Mouse (Mus musculus) neural tube, embryonic 11.5 days (tissue): ENCODE results near the gene Pmm2. TPM values are rescaled to one million over a fixed set of nuclear protein-coding genes. Genes with fewer than 3 reads are reported as not detected.

ENCODE experiments used
- ATAC-seq: fragments of 200-750 bp; cut with Nextera tagmentation; 2 replicates; pipeline ENCODE4 v1.8.0; 2017; ENCODE audit warnings: moderate number of reproducible peaks, mild to moderate bottlenecking, moderate TSS enrichment, moderate library complexity; ENCODE audit not compliant: insufficient read depth, low FRiP score, low TSS enrichment
- DNase-seq: peaks from one replicate; pipeline ENCODE4 v3.0.0-alpha.2; 2015; ENCODE audit warnings: low spot score
- H3K27ac ChIP-seq: fragments of 300-500 bp; sonication (generic); 2 replicates; pipeline ENCODE4 v1.5.1; 2014; ENCODE audit warnings: low read depth, mild to moderate bottlenecking, low read length
- H3K27me3 ChIP-seq: fragments of 300-500 bp; sonication (generic); 2 replicates; pipeline ENCODE4 v1.6.1; 2014; ENCODE audit warnings: mild to moderate bottlenecking, low read length, mixed read lengths; ENCODE audit not compliant: control insufficient read depth, insufficient read depth
- H3K36me3 ChIP-seq: fragments of 300-500 bp; sonication (generic); 2 replicates; pipeline ENCODE4 v1.6.1; 2014; ENCODE audit warnings: mild to moderate bottlenecking, low read length, moderate library complexity, mixed read lengths; ENCODE audit not compliant: control insufficient read depth, insufficient read depth
- H3K4me1 ChIP-seq: fragments of 300-500 bp; sonication (generic); 2 replicates; pipeline ENCODE4 v1.6.1; 2014; ENCODE audit warnings: low read length, mixed read lengths; ENCODE audit not compliant: control insufficient read depth, insufficient read depth
- H3K4me2 ChIP-seq: fragments of 300-500 bp; sonication (generic); 2 replicates; pipeline ENCODE4 v1.6.1; 2014; ENCODE audit warnings: low read depth, mild to moderate bottlenecking, moderate library complexity
- H3K4me3 ChIP-seq: fragments of 300-500 bp; sonication (generic); 2 replicates; pipeline ENCODE4 v1.5.1; 2014; ENCODE audit warnings: low read depth, low read length
- H3K9ac ChIP-seq: fragments of 300-500 bp; sonication (generic); 2 replicates; pipeline ENCODE4 v1.6.1; 2014; ENCODE audit warnings: mild to moderate bottlenecking, low read length
- H3K9me3 ChIP-seq: fragments of 300-500 bp; sonication (generic); 2 replicates; pipeline ENCODE4 v1.6.1; 2016; ENCODE audit warnings: low read length; ENCODE audit not compliant: control insufficient read depth
- WGBS: fragments of 180-500 bp; shearing (Covaris S2); extraction: QIAGEN DNeasy Blood & Tissue Kit; methylation state at CpG from one replicate; pipeline ENCODE4 v1.1.7; 2014; 5-methylcytosine and 5-hydroxymethylcytosine counted together
- polyA plus RNA-seq: library from polyadenylated mRNA; unstranded; fragments of >200 nt; fragmentation: Nextera tagmentation; extraction: Ambion mirVana; gene quantifications from 2 replicates; pipeline ENCODE4 v1.2.1, GENCODE M21; 2014

Pmm2 gene
- polyA plus RNA-seq, 1 experiment from 2014 or later, result 40.2 TPM

- DNase-seq (peak; percentile 43), ATAC-seq (peak; percentile 53; the same call in 1 of the 2 replicates)
- Histone ChIP-seq H3K27ac (no peak overlapping the region), H3K36me3 (peaks cover 6% of the 10 kb centered on the region), H3K4me2 (no peak overlapping the region), H3K4me1 (no peaks in the 10 kb centered on the region), H3K27me3 (no peaks in the 10 kb centered on the region), H3K9ac (no peak overlapping the region), H3K4me3 (no peak overlapping the region), H3K9me3 (no peaks in the 10 kb centered on the region)
- WGBS, result 76% methylated on average over 2 of the region's 2 CpGs
These were observed 6.4 kb downstream of the Pmm2 start for GRCm38 (mm10) chr16:8643855-8644254.

DNA sequence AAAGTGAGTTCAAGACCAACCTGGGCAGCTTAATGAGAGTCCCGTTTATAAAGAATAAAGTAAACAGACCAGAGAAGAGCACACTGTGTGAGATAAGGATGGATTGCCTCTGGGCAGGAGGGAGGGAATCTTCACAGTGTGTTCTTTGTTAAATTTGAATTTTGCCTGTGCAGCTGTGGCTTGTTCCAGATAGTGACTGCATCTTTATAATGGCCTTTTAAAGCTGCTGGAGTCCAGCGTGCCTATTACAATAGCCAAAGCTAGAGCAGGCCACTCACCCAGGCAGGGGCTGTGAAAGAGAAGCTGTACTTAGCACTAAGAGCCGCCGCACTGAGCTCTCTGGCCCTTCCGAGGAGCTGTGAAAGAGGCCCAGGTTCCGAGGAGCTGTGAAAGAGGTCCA is 8.1 kb downstream of the Pmm2 start:
- Histone ChIP-seq H3K9ac (no peak overlapping the region), H3K4me1 (no peaks in the 10 kb centered on the region), H3K4me2 (no peak overlapping the region), H3K27ac (no peak overlapping the region), H3K36me3 (peaks cover 6% of the 10 kb centered on the region), H3K27me3 (no peaks in the 10 kb centered on the region), H3K4me3 (no peak overlapping the region), H3K9me3 (no peaks in the 10 kb centered on the region)
- DNase-seq (no peak), ATAC-seq (no peak)
- 80% methylated on average over 6 of the region's 6 CpGs for WGBS

- 97% methylated on average over 3 of the region's 3 CpGs for WGBS
- H3K27ac ChIP-seq, result no peak overlapping the region
- H3K9me3 ChIP-seq, result no peaks in the 10 kb centered on the region
- DNase-seq (no peak), ATAC-seq (no peak)
- H3K4me3 ChIP-seq, result no peak overlapping the region
- H3K4me1 ChIP-seq, result no peaks in the 10 kb centered on the region
- H3K27me3 ChIP-seq, result no peaks in the 10 kb centered on the region
- no peak overlapping the region for H3K9ac ChIP-seq
- no peak overlapping the region for H3K4me2 ChIP-seq
- H3K36me3 ChIP-seq, result peaks cover 5% of the 10 kb centered on the region; the same call in 1 of the 2 replicates
These were observed 12.5 kb downstream of the Pmm2 start for GRCm38 (mm10) chr16:8650007-8650406.

- H3K9ac ChIP-seq, result no peak overlapping the region
- ATAC-seq, result no peak
- no peak for DNase-seq
- H3K4me3 ChIP-seq, result no peak overlapping the region
- 86% methylated on average over 6 of the region's 6 CpGs for WGBS
- peaks cover 7% of the 10 kb centered on the region for H3K36me3 ChIP-seq
- H3K4me1 ChIP-seq, result no peaks in the 10 kb centered on the region
- H3K4me2 ChIP-seq, result no peak overlapping the region
- no peaks in the 10 kb centered on the region for H3K9me3 ChIP-seq
- H3K27me3 ChIP-seq, result no peaks in the 10 kb centered on the region
- H3K27ac ChIP-seq, result no peak overlapping the region
These were observed 17.6 kb downstream of the Pmm2 start for GRCm38 (mm10) chr16:8655108-8655507.

GRCm38 (mm10) chr16:8655599-8655998 is 18.1 kb downstream of the Pmm2 start:
- Histone ChIP-seq H3K4me3 (no peak overlapping the region), H3K27ac (no peak overlapping the region), H3K9me3 (no peaks in the 10 kb centered on the region), H3K4me2 (no peak overlapping the region), H3K36me3 (peaks cover 9% of the 10 kb centered on the region), H3K9ac (no peak overlapping the region), H3K4me1 (no peaks in the 10 kb centered on the region), H3K27me3 (no peaks in the 10 kb centered on the region)
- no peak for DNase-seq
- WGBS, result 84% methylated on average over 9 of the region's 9 CpGs
- 0 out of 2 replicates have a peak, but pooled peaks have one; percentile 11 for ATAC-seq

- H3K9ac ChIP-seq, result no peak overlapping the region
- peaks cover 11% of the 10 kb centered on the region for H3K36me3 ChIP-seq
- H3K4me1 ChIP-seq, result no peaks in the 10 kb centered on the region
- H3K4me3 ChIP-seq, result no peak overlapping the region
- no peaks in the 10 kb centered on the region for H3K9me3 ChIP-seq
- 94% methylated on average over 2 of the region's 2 CpGs for WGBS
- ATAC-seq, result no peak
- DNase-seq, result no peak
- H3K27ac ChIP-seq, result no peak overlapping the region
- H3K27me3 ChIP-seq, result no peaks in the 10 kb centered on the region
- no peak overlapping the region for H3K4me2 ChIP-seq
These were observed 18.8 kb downstream of the Pmm2 start for GRCm38 (mm10) chr16:8656256-8656655.

DNA sequence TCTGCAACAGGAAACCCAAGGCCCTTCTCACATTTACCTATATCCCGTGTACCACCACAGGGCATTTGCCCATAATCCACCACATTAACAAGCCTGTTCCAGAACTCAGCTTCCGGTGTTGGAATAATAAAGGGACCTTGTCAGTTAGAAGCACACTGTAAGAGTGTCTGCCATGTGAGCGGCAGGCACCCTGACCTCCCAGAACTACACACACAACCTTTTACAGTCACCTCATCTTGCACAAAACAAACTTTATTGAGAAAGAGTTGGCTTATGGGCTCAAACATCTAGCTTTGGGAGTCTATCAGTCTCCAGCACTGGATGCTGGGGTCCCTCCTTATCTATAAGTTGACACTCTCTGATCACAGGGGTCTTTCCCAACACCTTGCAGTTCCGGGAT is 20.9 kb downstream of the Pmm2 start:
- 89% methylated on average over 4 of the region's 4 CpGs for WGBS
- ATAC-seq, result no peak
- peaks cover 13% of the 10 kb centered on the region for H3K36me3 ChIP-seq

DNA sequence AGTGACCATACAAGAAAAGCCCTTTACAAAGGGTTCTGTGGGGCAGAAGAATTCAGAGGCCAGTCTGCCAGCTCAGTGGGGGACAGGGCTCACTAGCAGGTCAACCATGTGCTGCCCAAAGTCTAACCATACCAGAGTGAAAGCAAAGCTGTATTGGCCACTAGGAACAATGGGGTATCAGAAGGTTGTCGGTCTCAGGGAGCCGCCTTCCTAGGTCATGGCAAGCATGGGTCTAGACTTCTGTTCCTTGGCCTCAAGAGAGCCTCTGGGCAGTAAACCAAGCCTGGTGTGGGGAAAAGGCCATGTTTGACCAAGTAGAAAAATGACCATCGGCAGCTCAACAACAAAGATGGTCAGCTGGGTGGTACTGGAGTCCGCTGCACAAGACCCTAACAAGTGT is 21.3 kb downstream of the Pmm2 start:
- H3K36me3 ChIP-seq, result peaks cover 13% of the 10 kb centered on the region
- no peaks in the 10 kb centered on the region for H3K4me1 ChIP-seq
- no peaks in the 10 kb centered on the region for H3K27me3 ChIP-seq
- 93% methylated on average over 4 of the region's 4 CpGs for WGBS
- no peak for ATAC-seq
- no peak for DNase-seq
- H3K27ac ChIP-seq, result no peak overlapping the region
- no peak overlapping the region for H3K9ac ChIP-seq
- no peaks in the 10 kb centered on the region for H3K9me3 ChIP-seq
- no peak overlapping the region for H3K4me3 ChIP-seq
- H3K4me2 ChIP-seq, result no peak overlapping the region

More for the DNA sequence above, 20.9 kb downstream of the Pmm2 start:
- Histone ChIP-seq H3K27me3 (no peaks in the 10 kb centered on the region), H3K4me3 (no peak overlapping the region), H3K27ac (no peak overlapping the region), H3K9me3 (no peaks in the 10 kb centered on the region), H3K4me1 (no peaks in the 10 kb centered on the region), H3K9ac (no peak overlapping the region), H3K4me2 (no peak overlapping the region)
- no peak for DNase-seq

DNA sequence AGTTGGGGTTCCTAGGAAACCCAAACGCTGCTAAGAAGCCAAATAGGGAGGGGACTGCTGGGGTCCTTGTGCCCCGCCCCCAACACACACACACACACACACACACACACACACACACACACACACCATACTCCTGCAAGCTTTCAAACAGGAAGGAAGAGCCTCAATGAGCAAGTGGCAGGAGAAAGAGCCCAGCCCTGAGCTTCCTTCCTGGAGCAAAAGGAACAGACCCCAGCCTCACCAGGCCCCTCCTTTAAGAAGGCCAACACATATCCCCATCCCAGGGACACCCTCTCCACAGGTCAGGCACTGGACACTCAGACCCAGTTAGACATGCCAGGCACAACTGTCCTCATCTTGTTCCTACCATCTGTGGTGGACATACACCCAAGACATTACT is 25.5 kb downstream of the Pmm2 start:
- DNase-seq, result no peak
- Histone ChIP-seq H3K4me3 (no peak overlapping the region), H3K27me3 (no peaks in the 10 kb centered on the region), H3K4me1 (peaks cover 6% of the 10 kb centered on the region; the same call in 1 of the 2 replicates), H3K4me2 (no peak overlapping the region), H3K9ac (no peak overlapping the region), H3K36me3 (peaks cover 9% of the 10 kb centered on the region), H3K9me3 (no peaks in the 10 kb centered on the region), H3K27ac (no peak overlapping the region)
- no peak for ATAC-seq
- 83% methylated on average over 2 of the region's 2 CpGs for WGBS
